Mouse (Mus musculus) embryo, embryonic 10 days (tissue): ENCODE results near the gene Mul1.

Experiments
- DNase-seq: peaks from one replicate; pipeline ENCODE4 v3.0.0-alpha.2; 2015; ENCODE audit warnings: low spot score

Gene Mul1

GRCm38 (mm10) chr4:138440062-138440461 lies 5.6 kb downstream of the Mul1 start:
- no peak for DNase-seq

- peak; percentile 28 for DNase-seq
Measured at GRCm38 (mm10) chr4:138444941-138445340, 10.5 kb downstream of the Mul1 start.

DNA sequence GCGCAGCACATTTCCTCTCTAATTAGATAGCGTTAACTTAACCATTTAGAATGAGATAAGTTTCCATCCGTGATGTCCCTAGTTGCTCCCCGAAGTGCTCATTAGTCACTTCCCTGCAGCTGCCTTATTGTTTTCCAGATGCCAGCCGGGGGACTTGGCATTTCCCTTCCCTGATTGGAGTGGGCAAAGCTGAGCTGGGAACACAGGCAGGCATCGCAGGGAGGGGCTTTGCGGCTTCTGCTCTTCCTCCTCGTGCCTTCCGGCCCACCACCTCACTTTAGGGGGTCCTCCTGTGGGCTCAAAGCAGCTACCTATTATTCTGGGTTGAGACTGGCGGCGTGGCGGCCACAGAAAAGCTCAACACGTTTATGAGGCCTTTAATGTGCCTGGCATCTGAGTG lies 12.5 kb downstream of the Mul1 start:
- no peak for DNase-seq

DNA sequence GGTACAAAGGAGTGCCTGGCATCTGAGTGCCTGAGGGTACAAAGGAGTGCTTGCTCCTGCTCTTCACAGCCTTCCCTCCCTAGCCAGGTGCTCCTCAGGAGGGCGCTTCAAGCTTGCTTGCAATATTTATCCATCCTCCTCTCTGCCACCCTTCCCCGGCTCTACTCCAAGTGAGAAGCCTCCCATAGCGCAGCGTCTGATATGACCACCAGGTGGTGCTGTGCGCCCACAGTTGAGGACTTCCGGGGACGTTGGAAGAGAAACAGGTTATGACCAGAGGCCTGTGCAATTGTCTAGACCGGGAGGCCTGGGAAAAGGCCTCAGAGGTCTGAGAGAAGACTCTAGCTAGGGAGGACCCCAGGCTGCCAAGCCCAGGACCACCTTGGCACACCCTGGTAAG lies 12.9 kb downstream of the Mul1 start:
- peak; percentile 95 for DNase-seq

- DNase-seq: no peak
Measured at GRCm38 (mm10) chr4:138447827-138448602, 13.5 kb downstream of the Mul1 start.

GRCm38 (mm10) chr4:138448872-138449615 lies 14.6 kb downstream of the Mul1 start:
- DNase-seq: peak; percentile 17

DNA sequence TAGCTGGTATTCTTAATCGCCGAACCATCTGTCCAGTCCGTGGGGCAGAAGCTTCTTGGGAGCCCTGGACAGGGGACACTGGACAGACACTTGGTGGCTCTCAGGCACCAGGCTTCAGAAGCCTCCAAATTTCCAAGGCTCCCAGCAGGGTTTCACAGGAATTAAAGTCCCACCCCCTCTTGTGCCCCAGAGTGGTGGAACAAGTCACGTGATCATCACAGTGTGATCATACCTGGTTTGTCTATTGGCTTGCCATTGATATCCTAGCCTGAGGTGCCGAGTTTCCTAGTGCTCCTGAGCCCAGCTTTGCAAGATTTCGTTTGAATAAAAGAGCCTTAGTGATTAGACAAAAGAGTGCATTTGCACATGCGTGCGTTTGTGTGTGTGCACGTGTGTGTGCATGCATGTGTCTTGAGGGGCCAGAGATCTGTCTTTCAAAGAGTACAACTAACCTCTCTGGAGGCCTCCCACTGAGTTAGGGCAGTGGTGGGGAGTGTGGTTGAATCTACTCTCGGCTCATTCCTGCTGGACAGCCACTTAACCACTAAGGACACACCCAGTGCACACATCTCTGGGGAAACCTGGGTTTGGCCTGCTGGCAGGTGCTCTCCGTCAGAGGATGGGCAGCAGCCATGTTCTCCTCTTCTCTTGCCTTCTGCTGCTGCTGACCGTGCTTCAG lies 15.3 kb downstream of the Mul1 start:
- no peak for DNase-seq

DNA sequence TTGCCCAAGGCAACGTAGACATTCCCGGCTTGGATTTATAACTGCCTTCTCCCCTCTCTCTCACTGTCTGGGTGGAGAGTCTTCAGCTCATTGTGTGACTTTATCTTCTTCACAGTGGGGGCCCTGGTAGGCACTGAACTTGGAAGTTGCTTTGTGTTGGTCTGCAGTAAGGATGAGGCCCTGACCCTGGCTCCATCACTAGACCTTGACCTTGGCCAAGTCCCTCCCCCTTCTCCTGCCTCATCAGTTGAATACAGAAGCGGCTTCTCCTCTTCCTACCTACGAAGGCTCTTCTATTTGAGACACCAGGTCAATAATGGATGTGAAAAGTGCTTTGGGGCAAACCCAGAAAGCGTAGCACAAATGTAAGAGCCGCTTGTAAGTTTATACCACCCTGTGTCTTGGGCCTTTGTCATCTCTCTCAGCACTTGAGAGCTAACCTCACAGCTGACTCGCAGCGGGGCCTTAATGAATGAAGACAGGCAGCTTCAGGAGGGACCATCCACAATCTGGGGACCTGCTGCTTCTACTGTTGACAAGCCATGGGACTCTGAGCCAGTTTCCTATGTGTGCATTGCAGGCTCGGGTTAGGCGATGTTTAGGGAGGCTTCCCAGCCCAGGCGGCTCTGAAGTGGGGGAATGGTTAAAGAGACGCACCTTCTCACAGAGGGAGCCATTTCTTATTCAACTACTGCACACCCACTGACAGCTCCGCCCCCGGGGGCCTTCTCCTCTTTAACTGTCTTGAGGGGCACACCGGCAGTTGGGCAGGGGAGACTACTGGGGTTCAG lies 18.0 kb downstream of the Mul1 start:
- DNase-seq: no peak

DNA sequence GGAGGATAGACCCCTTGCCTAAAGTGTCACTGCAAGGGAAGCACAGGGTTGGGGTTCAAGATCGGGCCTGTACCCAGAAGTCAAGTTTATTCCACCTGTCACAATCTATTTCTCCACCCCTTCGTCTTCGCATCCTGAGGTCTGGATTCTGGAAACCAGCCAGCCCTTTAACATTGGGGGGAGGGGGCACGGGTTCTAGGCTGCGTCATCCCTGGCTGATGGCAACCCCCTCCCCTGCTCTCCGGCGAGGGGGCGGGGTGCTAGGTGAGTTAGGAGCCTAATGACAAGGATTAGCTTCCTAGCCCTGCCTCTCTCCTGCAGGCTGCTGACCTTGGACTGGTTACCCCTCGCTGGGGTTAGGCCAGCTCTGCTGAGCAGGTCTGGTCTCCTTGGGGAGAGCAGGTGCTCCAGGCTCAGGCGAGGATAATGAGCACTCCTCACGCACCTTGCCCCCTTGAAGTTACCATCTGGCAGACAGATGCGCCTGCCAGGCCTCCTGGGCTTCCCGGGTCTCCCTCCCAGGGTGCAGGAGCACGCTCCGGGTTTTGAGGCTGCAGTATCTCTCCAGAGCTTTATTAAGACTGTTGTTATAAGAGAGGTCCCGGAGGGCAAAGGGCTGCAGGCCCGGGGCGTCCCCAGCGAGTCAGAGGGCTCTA lies 18.8 kb downstream of the Mul1 start:
- peak; percentile 43 for DNase-seq

- DNase-seq: peak; percentile 81
Measured at GRCm38 (mm10) chr4:138453753-138454570, 19.5 kb downstream of the Mul1 start, which contains the start of gene Camk2n1. Gene Camk2n1 (plus strand): TSS chr4:138454314.

GRCm38 (mm10) chr4:138454571-138455140 lies 20.2 kb downstream of the Mul1 start:
- peak; percentile 58 for DNase-seq

GRCm38 (mm10) chr4:138455141-138455955 lies 20.9 kb downstream of the Mul1 start:
- DNase-seq: peak; percentile 61

DNA sequence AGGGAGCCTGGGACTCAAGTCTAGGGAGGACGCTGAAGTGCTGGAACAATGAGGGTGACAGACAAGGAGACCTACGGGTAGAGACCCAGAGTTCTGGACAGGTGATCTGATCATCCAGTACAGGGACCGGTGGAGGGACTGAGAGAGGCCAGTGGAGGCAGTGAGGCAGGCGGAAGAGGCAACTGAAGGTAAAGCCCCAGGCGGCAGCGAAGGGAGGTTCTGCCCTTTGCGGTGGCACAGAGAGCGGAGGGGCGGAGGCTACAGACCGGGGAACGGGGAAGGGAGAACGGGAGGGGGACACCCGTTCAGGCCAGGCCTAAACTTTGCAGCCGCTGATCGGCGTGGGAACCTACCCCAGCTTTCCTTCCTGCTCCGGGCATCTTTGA lies 21.5 kb downstream of the Mul1 start:
- DNase-seq: peak; percentile 48

DNA sequence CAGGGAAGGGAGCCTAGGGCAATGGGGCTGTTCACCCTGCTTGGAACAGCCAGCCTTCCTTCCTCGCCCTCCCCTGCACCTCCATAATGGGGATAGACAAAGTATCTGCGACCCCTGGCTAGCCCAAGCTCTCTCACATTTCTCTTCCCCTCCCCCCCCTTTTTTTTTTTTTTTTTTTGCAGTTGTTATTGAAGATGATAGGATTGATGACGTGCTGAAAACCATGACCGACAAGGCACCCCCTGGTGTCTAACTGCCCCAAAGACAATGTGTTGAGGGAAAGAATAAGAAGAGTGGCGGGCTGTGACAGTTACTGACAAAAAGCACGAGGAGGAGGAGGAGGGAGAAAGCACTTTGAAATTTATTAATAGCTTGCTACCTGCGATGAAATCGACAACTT lies 22.1 kb downstream of the Mul1 start:
- peak; percentile 45 for DNase-seq

DNA sequence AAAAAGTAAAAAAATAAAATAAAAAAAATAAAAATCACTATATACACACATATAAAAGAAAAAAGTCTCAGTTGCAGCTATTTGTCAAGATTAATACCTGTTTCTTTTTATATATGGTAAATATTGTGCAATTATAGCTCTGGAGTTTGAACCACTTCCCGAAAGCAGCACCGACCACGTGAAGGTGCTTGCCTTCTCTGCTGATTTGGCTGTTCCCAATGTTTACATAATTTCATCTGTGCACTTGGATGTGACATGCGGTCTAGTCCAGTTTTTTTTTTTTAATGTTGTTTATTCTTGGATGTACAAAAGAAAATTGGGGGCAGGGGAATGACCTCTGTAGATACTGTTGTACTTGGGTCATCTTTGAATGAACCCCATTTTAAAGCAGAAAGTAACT lies 22.6 kb downstream of the Mul1 start:
- DNase-seq: no peak

GRCm38 (mm10) chr4:138458171-138458570 lies 23.7 kb downstream of the Mul1 start:
- no peak for DNase-seq

DNA sequence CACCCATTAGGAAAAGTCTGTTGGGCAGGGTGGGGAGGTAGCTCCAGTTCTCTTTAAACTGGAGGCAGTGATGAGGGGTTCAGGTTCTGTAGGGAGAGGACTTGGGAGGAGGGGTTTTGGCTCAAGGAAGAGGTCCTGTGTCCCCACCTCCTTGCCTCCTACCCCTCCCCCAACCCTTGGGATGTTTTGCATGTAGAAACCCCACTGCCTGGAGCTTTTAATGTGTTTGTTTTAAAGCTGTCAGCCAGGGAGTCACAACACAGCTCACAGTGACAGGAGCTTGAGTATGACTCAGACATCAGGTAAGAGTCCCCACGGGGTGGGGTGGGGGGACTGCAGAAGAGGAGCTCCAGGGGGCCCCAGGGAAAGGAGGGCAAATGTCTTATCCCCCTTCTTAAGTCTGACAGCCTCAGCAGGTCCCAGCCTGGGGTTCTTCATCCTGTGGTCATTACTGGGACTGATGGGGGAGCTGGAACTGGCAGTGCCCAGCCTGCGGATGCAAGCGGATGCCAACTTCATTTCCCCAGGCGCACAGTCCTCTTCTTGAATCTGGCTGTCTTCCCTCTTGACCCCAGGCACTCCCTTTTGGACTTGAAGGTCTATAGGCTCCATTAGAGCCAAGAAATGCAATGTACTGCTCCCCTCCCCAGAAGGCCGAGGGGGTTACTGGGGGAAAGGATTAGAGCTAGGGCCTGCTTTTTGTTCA lies 24.4 kb downstream of the Mul1 start:
- DNase-seq: no peak

- no peak for DNase-seq
Measured at GRCm38 (mm10) chr4:138459775-138460174, 25.3 kb downstream of the Mul1 start.

DNA sequence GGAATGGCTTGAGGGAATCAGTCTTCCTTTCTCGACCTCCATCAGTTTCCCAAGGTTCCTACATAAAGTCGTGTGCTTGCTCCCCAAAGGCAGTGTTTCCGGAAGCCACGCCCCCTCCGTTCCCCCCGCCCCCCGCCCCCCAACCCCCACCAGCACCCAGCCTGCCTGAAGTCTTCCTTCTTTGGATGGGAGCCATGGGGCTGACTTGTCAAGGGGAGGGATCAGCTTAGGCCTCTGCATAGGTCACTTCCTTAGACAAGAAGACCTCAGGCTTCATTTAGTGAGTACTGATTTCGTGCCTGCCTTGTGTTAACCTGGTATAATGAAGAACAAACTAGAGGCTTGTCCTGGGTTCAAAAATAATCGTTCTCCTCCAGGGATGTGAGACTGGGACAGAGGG lies 26.4 kb downstream of the Mul1 start:
- DNase-seq: no peak
